Mouse (Mus musculus) ovary, postnatal 36 days (tissue): ENCODE measurements around the gene Dennd4a.

ENCODE experiments used
- DNase-seq: peaks from one replicate; pipeline ENCODE4 v3.0.0; 2022; ENCODE audit warnings: low spot score, mixed read lengths

Dennd4a gene

DNA sequence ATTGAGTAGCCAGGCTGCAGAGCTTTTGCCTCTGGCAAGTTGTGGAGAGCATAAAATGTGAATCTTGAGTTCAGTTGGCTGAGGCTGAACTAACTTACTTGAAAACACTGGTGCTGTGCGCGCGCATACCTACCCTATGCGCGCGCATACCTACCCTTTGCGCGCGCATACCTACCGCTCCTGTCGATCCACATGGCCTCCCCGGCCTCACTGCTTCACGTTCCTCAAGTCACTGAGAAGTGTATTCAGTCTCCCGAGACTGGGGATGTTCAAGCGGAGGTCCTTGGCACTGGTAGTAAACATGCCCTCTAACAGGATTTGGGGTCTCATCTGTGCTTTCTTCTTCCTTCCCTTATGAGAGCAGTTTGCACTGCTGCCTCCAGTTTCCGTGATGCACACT is 107.4 kb downstream of the Dennd4a start:
- DNase-seq, result peak; percentile 28

DNA sequence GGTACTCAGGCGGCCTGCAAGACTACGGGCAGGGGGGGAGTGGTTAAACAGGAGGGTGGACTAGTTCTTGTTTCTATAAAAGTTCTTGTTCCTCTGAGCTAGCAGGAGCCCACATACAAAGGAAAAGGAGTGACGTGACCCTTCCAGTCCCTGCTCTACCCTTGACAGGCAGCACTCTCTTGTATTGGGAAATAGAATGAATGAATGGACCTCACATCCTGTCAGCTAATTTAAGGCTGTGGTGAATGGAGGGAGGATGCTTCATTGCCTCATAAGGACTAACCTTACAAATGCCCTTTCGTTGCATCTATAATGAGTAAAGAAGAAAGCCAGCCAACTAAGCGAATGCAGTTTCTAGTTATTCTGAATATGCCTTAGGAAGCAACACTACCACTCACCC is 114.6 kb downstream of the Dennd4a start:
- no peak for DNase-seq

DNA sequence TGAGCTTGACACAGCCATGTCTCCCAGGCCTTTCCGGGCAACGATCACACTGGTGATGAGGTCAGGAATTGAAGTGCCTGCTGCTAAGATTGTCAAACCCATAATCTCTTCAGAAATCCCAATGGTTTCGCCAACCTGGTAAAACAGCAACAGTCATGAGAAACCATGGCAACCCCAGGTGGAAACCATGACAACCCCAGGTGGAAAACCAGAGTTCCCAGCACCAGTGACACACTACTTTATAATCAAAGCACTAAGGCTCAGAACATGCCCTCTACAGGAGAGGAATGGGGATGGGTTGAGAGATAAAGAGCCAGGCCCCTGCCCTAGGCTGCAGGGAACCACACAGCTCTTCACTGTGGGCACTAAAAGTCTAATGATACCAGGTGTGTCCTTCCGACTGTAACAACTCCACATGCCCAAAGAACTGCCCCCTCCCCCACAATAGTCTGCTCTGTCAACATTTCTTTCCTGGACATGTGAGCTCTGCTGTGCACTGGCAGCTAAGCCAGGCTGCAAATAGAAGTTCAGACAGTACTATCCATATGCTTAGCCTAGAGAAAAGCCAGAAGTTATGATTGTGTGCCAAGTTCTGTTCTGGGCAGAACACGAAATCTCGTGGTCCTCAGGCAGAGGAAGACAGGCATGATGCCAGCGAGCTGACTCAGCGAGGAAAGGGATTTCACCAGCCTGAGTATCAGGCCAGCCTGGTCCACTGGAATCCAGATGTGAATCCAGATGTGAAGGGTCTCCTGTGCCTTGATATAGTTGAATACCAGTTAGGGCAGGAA is 115.3 kb downstream of the Dennd4a start:
- DNase-seq, result peak; percentile 23

DNA sequence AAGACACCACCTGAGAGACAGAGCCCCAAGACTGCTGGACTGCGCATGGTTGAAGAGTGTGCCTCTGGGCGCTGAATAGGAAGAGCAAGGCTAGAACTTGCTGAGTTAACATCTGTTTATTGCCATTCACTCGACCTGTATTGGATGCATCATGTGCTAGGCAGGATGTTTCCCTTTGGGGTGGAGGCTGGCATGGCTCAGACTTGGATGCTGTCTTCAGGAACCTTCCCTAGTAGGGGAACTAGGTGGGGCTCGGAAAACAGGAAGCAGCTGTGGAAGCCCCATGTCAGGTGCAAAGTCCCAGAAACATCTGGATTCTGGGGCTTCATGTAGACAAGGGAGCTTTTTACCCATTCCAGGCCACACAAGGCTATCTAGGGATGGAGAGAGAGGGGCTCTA is 119.1 kb downstream of the Dennd4a start:
- no peak for DNase-seq

DNA sequence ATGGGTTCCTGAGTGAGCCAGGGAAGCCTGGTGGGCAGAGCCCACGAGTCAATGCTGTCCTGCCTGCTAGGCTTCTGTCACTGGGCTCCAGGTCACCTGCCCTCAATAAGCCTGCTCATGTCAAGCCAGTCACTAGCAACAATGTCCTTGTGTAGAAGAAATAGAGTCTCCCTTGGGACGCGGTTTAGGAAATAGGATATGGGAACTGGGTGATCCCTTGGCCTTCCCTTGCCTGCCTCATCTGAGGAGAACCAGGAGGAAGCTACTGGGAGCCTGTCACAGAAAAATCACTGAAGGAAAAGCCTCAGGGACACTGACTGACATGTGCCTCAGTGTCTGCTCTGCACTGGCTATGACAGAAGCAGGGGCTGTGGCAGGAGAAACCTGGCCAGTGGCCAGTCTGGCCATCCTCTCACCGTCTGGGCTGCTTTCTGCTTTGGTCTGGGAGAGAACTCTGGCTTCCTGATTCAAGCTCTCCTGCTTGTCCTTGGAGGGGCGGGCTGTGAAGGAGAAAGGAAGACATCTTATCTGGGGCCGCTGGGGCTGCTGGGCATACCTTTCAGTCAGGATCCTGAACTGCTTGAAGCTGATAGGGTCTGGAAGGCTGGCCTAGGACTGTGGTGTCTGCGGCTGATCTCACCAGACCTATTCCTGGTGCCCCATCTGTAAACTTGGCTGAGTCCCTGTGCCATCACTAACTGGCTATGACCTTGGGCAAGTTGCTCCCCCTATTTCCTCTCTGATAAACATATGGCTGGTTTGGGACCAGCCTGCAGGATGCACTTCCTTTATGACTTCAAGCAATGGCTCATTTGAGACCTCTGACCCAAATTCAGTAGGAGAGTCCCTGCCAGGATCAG is 120.8 kb downstream of the Dennd4a start:
- peak; percentile 38 for DNase-seq

DNA sequence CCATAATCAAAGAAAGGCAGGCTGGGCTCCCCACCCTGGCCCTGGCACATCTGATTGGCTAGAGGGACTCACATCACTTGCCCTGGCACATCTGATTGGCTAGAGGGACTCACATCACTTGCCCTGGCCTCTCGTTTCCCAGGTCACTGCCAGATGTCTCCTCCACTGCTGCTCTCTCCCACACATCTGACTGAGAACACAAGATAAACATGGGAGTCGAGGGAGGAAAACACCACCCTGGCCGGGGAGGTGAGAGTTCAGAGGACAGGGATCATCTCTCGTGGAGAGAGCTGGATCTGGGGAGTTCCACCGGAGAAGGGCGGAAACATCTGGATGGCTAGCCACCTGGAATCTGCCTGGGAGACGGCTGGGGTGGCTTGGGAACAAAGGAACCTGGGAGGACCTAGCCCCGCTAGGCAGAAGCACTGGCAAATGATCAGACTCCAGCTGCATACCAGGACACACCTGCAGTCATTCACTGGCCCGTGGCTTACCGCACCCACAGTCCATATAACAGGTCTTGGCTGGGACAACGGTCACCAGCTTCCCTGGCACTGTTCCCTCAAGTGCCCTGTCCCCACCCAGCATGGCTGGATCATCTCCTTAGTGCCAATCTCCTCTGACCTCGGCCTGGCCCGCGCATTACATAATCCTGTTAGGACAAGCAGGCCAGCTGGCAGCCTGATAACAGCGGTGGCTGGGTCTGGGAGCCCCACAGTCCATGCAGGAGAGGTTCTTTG is 123.0 kb downstream of the Dennd4a start:
- peak; percentile 59 for DNase-seq

DNA sequence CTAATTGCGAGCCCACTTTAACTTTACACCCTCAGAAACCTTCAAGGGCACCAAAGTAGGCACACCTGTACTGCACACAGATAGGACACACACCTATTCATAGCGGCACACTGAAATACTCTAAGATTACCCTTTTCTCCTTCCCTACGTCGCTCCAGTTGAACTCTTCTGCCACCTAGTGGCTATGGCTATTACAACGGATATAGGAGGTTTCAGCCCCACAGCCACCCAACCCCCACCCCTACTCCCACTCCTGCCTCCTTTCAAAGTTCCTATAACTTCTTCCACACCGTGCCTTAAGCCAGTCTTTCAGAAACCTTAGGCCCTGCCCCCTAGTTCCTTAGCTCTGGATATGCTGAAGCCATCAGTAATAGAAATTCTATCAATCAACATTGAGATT is 125.4 kb downstream of the Dennd4a start:
- peak; percentile 38 for DNase-seq

DNA sequence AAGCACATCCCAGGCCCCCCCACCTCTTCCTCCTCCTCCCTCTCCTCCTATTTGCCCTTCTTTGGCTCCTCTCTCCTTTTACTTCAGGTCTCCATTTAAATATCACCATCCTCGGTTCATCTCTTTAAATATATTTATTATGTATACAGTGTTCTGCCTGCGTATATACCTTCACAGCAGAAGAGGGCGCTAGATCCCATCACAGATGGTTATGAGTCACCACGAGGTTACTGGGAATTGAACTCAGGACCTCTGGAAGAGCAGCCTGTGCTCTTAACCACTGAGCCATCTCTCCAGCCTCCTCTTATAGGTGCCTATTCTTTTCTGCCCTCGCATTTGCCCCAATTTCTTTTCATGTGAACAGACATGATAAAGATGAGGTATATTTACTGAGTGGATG is 126.4 kb downstream of the Dennd4a start:
- no peak for DNase-seq

DNA sequence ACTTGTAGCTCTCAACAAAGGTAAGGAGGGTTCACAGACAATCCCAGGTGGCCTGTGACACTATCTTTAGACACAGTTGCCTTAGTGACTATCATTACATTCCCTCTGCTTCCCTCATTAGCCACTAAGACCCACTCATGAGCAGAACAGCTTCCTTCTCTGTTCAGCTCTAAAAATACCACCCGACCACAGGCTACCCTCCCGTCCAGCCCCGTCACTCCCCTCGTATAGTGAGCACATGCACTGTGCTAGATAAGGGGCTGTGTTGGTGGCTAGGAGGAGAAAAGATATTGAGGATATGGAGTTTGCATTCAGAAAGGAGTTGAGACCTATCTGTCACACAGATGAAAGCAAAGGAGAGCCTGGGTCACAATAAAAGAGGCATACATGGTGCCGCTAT is 127.4 kb downstream of the Dennd4a start:
- no peak for DNase-seq

DNA sequence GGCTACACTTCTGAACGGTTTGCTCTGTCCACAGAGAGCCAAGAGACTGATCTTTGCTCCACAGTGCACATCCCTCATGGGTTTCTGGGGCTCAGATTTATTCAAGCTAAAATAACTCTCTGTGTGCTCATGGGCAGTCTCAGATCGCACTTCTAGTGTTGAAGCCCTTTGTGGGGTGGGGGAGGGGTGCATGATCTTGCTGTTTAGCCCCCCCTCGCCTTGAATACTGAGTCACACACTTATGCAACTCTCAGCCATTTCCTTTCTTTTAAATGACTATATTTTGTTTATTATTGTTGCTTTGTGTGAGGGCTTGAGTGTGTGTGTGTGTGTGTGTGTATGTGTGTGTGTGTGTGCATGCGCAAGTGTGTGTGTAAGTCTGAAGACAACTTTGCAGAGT is 128.1 kb downstream of the Dennd4a start:
- no peak for DNase-seq

DNA sequence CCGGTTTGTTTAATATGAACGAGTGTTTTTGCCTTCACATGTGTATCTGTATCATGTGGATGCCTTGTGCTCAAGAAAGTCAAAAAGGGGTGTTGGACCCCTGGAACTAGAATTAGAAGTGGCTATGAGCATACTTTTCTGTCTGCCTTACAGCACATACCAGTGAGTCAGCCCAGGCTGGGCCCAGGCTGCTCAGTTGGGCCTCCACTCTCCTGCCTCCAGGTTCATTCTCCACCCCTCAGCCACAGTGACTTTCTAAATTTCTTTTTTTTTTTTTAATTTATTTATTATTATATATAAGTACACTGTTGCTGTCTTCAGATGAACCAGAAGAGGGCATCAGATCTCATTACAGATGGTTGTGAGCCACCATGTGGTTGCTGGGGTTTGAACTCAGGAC is 128.7 kb downstream of the Dennd4a start:
- DNase-seq, result no peak

DNA sequence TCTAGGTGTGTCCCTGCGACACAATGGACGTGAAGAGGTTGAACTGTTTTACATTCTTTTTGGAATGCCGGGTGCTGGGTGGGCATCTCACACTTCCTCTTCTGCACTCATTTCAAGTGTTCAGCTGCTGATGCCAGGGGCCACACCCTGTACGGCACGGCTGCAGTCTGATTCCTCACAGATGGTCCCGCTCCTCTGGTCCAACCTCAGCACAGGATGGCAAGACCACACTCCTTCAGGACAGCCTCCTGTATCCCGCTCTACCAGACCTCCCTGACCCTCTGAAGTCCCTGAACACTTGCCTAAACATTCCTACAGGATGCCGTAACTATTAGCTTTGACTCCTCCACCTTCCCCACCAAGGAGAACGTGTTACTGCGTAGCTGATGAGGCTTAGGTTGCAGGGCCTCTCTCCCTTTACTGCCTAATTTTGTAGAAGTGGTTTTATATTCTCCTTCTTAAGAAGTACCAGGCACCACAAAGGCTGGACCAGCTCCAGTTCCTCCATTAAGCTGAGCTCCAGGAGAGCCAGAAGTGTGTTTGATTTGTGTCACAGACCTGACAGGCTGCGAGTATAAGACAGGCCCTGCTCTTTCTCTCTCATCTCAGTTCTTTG is 129.7 kb downstream of the Dennd4a start:
- no peak for DNase-seq

DNA sequence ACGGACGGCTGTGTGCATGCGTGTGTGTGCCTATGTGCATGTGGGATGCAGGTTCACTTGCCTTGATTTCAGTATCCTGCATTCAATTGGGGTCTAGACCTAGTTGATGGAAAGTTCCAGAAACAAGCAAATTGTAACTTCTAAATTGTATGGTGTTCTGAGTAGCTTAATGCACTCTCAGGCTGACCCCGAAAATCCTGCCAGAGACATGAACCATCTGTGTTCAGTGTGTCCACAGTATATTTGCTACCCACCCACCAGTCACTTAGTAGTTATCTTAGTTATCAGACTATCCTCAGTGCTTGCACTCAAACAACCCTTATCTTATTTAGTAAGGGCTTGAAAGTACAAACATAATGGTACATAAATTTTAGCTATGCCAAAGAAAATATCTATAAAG is 130.5 kb downstream of the Dennd4a start:
- DNase-seq, result no peak

DNA sequence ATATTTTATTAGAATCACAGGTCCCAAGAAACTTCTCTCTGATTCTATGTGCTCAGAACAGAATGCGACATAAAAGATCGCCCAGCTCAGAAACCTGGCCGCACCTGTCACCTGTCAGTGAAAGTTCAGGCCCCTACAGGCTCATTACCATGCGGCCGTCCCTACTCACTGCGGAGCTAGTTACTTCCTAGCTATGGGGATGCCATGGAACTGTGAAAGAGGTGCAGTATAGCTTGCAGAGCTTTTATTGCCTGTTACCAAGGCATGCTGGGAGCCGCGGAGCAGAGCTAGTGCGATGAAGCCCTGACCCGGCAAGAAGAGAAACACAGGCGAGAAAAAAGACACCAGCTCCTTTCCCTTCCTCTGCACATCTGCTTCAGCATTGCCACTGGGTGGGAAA is 132.9 kb downstream of the Dennd4a start:
- DNase-seq, result no peak

DNA sequence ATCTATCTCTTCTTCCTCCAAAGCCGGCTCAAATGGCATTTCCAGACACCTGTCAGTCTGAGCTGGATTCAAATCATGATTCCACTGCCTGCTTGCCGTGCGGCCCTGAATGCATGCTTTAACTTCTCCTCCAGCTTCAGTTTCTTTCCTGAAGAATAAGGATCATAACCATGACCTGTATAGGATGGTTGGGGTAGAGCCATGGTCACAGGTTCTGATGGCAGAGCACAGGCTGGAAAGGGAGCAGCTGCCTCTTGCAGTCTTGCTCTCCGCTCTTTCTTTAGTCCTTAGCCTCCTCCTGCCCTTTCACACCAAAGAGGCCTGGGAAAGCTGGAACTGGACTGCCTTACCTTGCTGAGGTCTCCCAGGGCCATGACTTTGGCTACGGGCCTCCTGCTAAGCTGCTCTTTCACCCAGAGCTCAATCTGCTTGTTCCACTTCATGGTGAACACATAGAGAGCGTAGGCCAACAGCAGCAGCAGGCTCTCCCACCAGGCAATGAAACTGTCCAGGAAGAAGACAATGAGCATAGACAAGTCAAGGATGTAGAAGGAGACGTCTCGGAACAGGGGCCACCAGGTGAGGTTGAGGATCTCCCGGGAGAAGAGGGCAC is 136.4 kb downstream of the Dennd4a start:
- no peak for DNase-seq

DNA sequence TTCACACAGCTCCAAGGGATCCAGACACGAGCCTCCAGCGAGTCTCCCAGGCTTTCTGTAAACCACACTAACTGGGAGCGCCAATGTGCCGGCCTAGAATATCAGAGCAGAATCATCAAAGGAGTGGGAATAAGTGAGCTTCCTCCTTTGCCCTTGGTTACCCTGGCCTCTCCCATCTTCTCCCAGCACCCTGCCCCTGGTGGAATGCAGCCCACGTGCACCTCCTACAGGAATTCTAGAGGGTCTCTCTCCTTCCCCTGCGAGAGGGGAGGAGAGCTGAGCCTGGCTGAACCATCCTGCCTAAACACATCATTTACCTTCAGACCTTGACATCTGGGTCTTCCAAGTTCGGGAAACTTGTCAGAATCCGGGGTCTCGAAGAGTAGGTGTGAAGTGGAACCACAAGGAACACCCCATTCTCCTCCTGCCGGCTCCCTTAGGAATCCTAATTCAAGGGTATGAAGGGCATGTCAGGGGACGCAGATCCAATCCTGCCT is 140.1 kb downstream of the Dennd4a start, which contains the start of gene Slc24a1:
Slc24a1 (minus strand) TSS at position 447 of the 497 bp plus-strand sequence.
- DNase-seq, result no peak

DNA sequence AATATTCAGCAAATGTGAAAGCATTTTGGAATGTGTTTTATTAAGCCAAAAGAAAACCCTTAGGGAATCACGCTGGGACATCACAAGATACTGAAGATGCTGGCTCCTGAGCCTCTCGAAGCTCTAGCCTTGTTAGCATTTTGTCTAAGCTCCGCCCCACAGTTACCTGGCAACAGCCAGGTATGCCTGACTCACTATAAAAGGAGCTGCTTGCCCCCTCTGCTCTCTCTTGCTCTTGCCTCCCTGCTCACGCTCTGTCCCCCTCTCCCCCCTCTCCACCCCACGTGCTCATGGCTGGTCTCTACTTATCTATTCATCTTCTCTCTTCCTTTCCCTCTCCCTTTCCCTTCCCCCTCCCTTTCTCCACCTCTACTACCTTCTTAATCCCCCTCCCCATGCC is 140.9 kb downstream of the Dennd4a start:
- DNase-seq, result no peak

DNA sequence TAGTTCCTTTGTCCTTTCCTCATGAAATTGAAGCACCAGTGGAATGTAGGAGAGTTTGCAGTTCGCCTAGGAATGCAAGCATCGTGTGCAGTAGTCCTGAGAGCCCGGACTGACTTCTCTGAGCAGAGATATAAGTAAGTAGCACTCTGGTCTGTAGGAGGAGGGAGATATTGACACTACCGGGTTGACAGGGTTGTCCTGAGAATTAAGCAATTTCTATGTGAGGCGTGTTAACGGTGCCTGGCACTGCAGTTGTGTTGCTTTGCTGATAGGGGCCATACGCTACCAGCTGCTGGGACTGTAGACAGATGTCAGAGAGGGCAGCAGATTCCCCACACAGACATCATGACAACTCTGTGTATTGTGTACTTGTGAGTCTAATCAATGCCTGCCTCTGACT is 142.1 kb downstream of the Dennd4a start:
- DNase-seq, result no peak

DNA sequence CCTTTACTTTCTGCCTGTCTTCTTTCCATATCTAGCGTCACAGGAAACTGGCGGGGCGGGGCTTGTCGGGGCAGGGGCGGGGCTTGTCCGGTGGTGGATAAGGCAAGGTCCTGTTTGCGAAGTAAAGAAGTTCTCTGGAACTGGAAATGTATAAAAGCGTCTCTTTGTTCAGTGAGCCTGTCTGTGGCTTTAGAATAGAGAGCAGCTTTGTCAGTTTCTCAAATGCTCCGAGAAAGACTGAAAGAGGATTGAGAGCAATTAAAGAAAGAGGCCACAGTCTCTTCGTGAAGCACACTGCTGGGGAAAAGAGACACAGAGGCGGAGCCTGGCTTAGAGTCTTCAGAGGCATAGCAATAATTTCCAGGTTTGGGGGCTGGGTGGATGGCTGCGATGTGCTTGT is 145.2 kb downstream of the Dennd4a start:
- no peak for DNase-seq

DNA sequence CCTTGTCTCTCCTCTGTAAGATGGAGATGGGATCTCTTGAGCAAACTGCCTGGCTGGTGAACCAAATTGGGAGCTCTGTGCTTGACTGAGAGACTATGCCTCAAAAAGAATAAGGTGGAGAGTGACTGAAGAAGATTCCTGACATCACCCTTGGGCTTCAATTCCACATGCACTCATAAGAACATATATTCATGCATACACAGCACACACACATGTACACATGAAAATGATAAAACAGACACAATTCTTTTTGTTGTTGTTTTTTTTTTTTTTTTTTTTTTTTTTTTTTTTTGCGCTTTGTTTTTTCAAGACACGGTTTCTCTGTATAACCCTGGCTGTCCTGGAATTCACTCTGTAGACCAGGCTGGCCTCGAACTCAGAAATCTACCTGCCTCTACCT is 146.1 kb downstream of the Dennd4a start:
- no peak for DNase-seq
